Mouse (Mus musculus): Measurements from ENCODE around the gene Taar8a.
"Not testable (repeated sequence)": the region's sequence is repeated elsewhere in the genome, so short reads cannot be mapped to it uniquely, and the experiment has no call there.

- TF ChIP-seq POLR2A, CTCF (IDR thresholded peaks at IDR 0.05; ENCODE audit: insufficient read depth, low read depth, low read length): not testable (repeated sequence)
Measured at GRCm38 (mm10) chr10:24076200-24076599, at the start of gene Taar8a.
